Mouse (Mus musculus): ENCODE results near the gene Ephb2.

GRCm38 (mm10) chr4:136651882-136652527 lies 183.8 kb downstream of the Ephb2 start:
- TF ChIP-seq ZC3H11A (IDR thresholded peaks at IDR 0.05; ENCODE audit: borderline replicate concordance, low read depth, low read length), result no peak
- TF ChIP-seq CHD2 (IDR thresholded peaks at IDR 0.05; ENCODE audit: low read depth, low read length), result no peak
- no peak for TF ChIP-seq HCFC1 (IDR thresholded peaks at IDR 0.05; ENCODE audit: borderline replicate concordance, insufficient read depth, low read length)
- TF ChIP-seq ZNF384 (IDR thresholded peaks at IDR 0.05; ENCODE audit: low read depth, low read length), result no peak
- no peak for TF ChIP-seq MAFK (IDR thresholded peaks at IDR 0.05; ENCODE audit: insufficient read depth, low read depth, low read length)

All from ES-E14 (cell line).